Mouse (Mus musculus): ENCODE results near the gene Mapk8ip3. TPM values are rescaled to one million over a fixed set of nuclear protein-coding genes. Genes with fewer than 3 reads are reported as not detected.

The Mapk8ip3 gene
- polyA plus RNA-seq, 1 experiment from 2014 or later: 31.1 TPM

- Histone ChIP-seq H3K9ac (no peak overlapping the region), H3K4me1 (peaks cover 11% of the 10 kb centered on the region), H3K27ac (peak overlapping the region; percentile 41; the same call in 1 of the 2 replicates), H3K27me3 (no peaks in the 10 kb centered on the region), H3K9me3 (replicated peaks) (no peaks in the 10 kb centered on the region), H3K4me3 (replicated peaks) (no peak overlapping the region), H3K4me2 (no peak overlapping the region), H3K36me3 (peaks cover 4% of the 10 kb centered on the region)
- no peak; the same call in 1 of the 2 replicates for ATAC-seq (replicated peaks; ENCODE audit: low FRiP score)
- 52% methylated on average over 10 of the region's 10 CpGs for WGBS
These were observed 59.3 kb downstream of the Mapk8ip3 start for GRCm38 (mm10) chr17:24877336-24878116.

- Histone ChIP-seq H3K4me1 (peaks cover 4% of the 10 kb centered on the region; the same call in 1 of the 2 replicates), H3K9ac (no peak overlapping the region), H3K4me2 (no peak overlapping the region), H3K27me3 (no peaks in the 10 kb centered on the region), H3K27ac (no peak overlapping the region), H3K4me3 (replicated peaks) (no peak overlapping the region), H3K36me3 (no peaks in the 10 kb centered on the region), H3K9me3 (replicated peaks) (no peaks in the 10 kb centered on the region)
- ATAC-seq (replicated peaks; ENCODE audit: low FRiP score): no peak
- 80% methylated on average over 8 of the region's 8 CpGs for WGBS
These were observed 61.8 kb downstream of the Mapk8ip3 start for GRCm38 (mm10) chr17:24874989-24875388.

GRCm38 (mm10) chr17:24874405-24874745, 62.4 kb downstream of the Mapk8ip3 start:
- no peak for ATAC-seq (replicated peaks; ENCODE audit: low FRiP score)
- no peak overlapping the region for H3K27ac ChIP-seq
- no peak overlapping the region for H3K9ac ChIP-seq
- no peaks in the 10 kb centered on the region for H3K36me3 ChIP-seq
- peaks cover 4% of the 10 kb centered on the region; the same call in 1 of the 2 replicates for H3K4me1 ChIP-seq
- H3K4me2 ChIP-seq: no peak overlapping the region
- 53% methylated on average over 1 of the region's 1 CpGs for WGBS
- no peaks in the 10 kb centered on the region for H3K9me3 ChIP-seq (replicated peaks)
- H3K4me3 ChIP-seq (replicated peaks): no peak overlapping the region
- no peaks in the 10 kb centered on the region for H3K27me3 ChIP-seq

GRCm38 (mm10) chr17:24873695-24874404, 62.9 kb downstream of the Mapk8ip3 start:
- no peak for ATAC-seq (replicated peaks; ENCODE audit: low FRiP score)
- Histone ChIP-seq H3K27ac (no peak overlapping the region), H3K4me1 (peaks cover 4% of the 10 kb centered on the region; the same call in 1 of the 2 replicates), H3K36me3 (no peaks in the 10 kb centered on the region), H3K27me3 (no peaks in the 10 kb centered on the region), H3K4me3 (replicated peaks) (no peak overlapping the region), H3K9ac (no peak overlapping the region), H3K4me2 (no peak overlapping the region), H3K9me3 (replicated peaks) (no peaks in the 10 kb centered on the region)
- WGBS: 47% methylated on average over 4 of the region's 4 CpGs

GRCm38 (mm10) chr17:24867914-24868313, 68.9 kb downstream of the Mapk8ip3 start:
- Histone ChIP-seq H3K4me3 (replicated peaks) (no peak overlapping the region), H3K4me1 (no peaks in the 10 kb centered on the region), H3K9ac (no peak overlapping the region), H3K4me2 (no peak overlapping the region), H3K27me3 (no peaks in the 10 kb centered on the region), H3K9me3 (replicated peaks) (no peaks in the 10 kb centered on the region), H3K36me3 (peaks cover 28% of the 10 kb centered on the region), H3K27ac (no peak overlapping the region)
- WGBS: 93% methylated on average over 10 of the region's 10 CpGs
- ATAC-seq (replicated peaks; ENCODE audit: low FRiP score): no peak

- H3K27me3 ChIP-seq: no peaks in the 10 kb centered on the region
- H3K4me3 ChIP-seq (replicated peaks): no peak within 1 kb of the TSS
- ATAC-seq (replicated peaks; ENCODE audit: low FRiP score): no peak
- WGBS: 92% methylated on average over 8 of the region's 8 CpGs
- H3K4me1 ChIP-seq: no peaks in the 10 kb centered on the region
- no peaks in the 10 kb centered on the region for H3K9me3 ChIP-seq (replicated peaks)
- no peak within 1 kb of the TSS for H3K9ac ChIP-seq
- H3K4me2 ChIP-seq: no peak within 1 kb of the TSS
- no peak within 1 kb of the TSS for H3K27ac ChIP-seq
- H3K36me3 ChIP-seq: peaks cover 49% of the 10 kb centered on the region
These were observed 71.0 kb downstream of the Mapk8ip3 start, which contains the start of gene Igfals for GRCm38 (mm10) chr17:24865776-24866175. Gene Igfals, plus strand, starts transcription at chr17:24865997.

GRCm38 (mm10) chr17:24861785-24862184, 75.0 kb downstream of the Mapk8ip3 start:
- H3K27ac ChIP-seq: no peak overlapping the region
- no peak for ATAC-seq (replicated peaks; ENCODE audit: low FRiP score)
- H3K9me3 ChIP-seq (replicated peaks): no peaks in the 10 kb centered on the region
- no peak overlapping the region for H3K9ac ChIP-seq
- H3K4me2 ChIP-seq: no peak overlapping the region
- peaks cover 78% of the 10 kb centered on the region for H3K36me3 ChIP-seq
- H3K4me1 ChIP-seq: no peaks in the 10 kb centered on the region
- WGBS: 98% methylated on average over 3 of the region's 3 CpGs
- H3K4me3 ChIP-seq (replicated peaks): no peak overlapping the region
- H3K27me3 ChIP-seq: no peaks in the 10 kb centered on the region

- Histone ChIP-seq H3K4me2 (no peak overlapping the region), H3K27me3 (no peaks in the 10 kb centered on the region), H3K4me3 (replicated peaks) (no peak overlapping the region), H3K9ac (no peak overlapping the region), H3K9me3 (replicated peaks) (no peaks in the 10 kb centered on the region), H3K36me3 (peaks cover 84% of the 10 kb centered on the region), H3K27ac (no peak overlapping the region), H3K4me1 (no peaks in the 10 kb centered on the region)
- 89% methylated on average over 8 of the region's 8 CpGs for WGBS
- no peak for ATAC-seq (replicated peaks; ENCODE audit: low FRiP score)
These were observed 76.7 kb downstream of the Mapk8ip3 start for GRCm38 (mm10) chr17:24860076-24860475.

- H3K9ac ChIP-seq: no peak overlapping the region
- no peak overlapping the region for H3K4me3 ChIP-seq (replicated peaks)
- H3K36me3 ChIP-seq: peaks cover 85% of the 10 kb centered on the region
- no peaks in the 10 kb centered on the region for H3K27me3 ChIP-seq
- 0 out of 2 replicates have a peak, but pooled peaks have one; percentile 66 for ATAC-seq (replicated peaks; ENCODE audit: low FRiP score)
- no peak overlapping the region for H3K27ac ChIP-seq
- no peaks in the 10 kb centered on the region for H3K9me3 ChIP-seq (replicated peaks)
- H3K4me2 ChIP-seq: no peak overlapping the region
- 94% methylated on average over 6 of the region's 6 CpGs for WGBS
- H3K4me1 ChIP-seq: no peaks in the 10 kb centered on the region
These were observed 77.8 kb downstream of the Mapk8ip3 start for GRCm38 (mm10) chr17:24858967-24859366.

- Histone ChIP-seq H3K4me1 (no peaks in the 10 kb centered on the region), H3K36me3 (peaks cover 86% of the 10 kb centered on the region), H3K27me3 (no peaks in the 10 kb centered on the region), H3K9me3 (replicated peaks) (no peaks in the 10 kb centered on the region), H3K27ac (no peak overlapping the region), H3K4me3 (replicated peaks) (no peak overlapping the region), H3K4me2 (no peak overlapping the region), H3K9ac (no peak overlapping the region)
- WGBS: 84% methylated on average over 8 of the region's 8 CpGs
- no peak for ATAC-seq (replicated peaks; ENCODE audit: low FRiP score)
These were observed 78.8 kb downstream of the Mapk8ip3 start for GRCm38 (mm10) chr17:24857831-24858470.

- Histone ChIP-seq H3K9me3 (replicated peaks) (no peaks in the 10 kb centered on the region), H3K4me3 (replicated peaks) (no peak overlapping the region), H3K4me1 (peaks cover 3% of the 10 kb centered on the region), H3K27me3 (peaks cover 2% of the 10 kb centered on the region; the same call in 1 of the 2 replicates), H3K4me2 (no peak overlapping the region), H3K27ac (no peak overlapping the region), H3K9ac (no peak overlapping the region), H3K36me3 (peaks cover 77% of the 10 kb centered on the region)
- no peak for ATAC-seq (replicated peaks; ENCODE audit: low FRiP score)
- WGBS: 90% methylated on average over 13 of the region's 13 CpGs
These were observed 80.2 kb downstream of the Mapk8ip3 start for GRCm38 (mm10) chr17:24856589-24856988.

All from kidney, embryonic 15.5 days (tissue).